Mouse (Mus musculus): ENCODE measurements around the gene Lpcat2.

The Lpcat2 gene

GRCm38 (mm10) chr8:92855171-92855894 lies at the start of gene Lpcat2:
Gene Lpcat2, plus strand, starts transcription at chr8:92855339.
- DNase-seq, result peak; percentile 8

- DNase-seq, result no peak
Measured at GRCm38 (mm10) chr8:92812773-92813172, 42.4 kb upstream of the Lpcat2 start.

- DNase-seq, result no peak
Measured at GRCm38 (mm10) chr8:92815661-92816060, 39.5 kb upstream of the Lpcat2 start.

GRCm38 (mm10) chr8:92817928-92818818 lies 37.0 kb upstream of the Lpcat2 start:
- peak; percentile 39 for DNase-seq

- DNase-seq, result no peak
Measured at GRCm38 (mm10) chr8:92821151-92821550, 34.0 kb upstream of the Lpcat2 start.

- no peak for DNase-seq
Measured at GRCm38 (mm10) chr8:92822386-92822785, 32.8 kb upstream of the Lpcat2 start.

GRCm38 (mm10) chr8:92825991-92826390 lies 29.1 kb upstream of the Lpcat2 start:
- no peak for DNase-seq

GRCm38 (mm10) chr8:92827243-92828034 lies 27.7 kb upstream of the Lpcat2 start, which contains the start of gene Mmp2:
Gene Mmp2, plus strand, starts transcription at chr8:92827291.
- no peak for DNase-seq

GRCm38 (mm10) chr8:92828251-92828743 lies 26.8 kb upstream of the Lpcat2 start:
- DNase-seq, result no peak

GRCm38 (mm10) chr8:92834065-92834731 lies 20.9 kb upstream of the Lpcat2 start:
- no peak for DNase-seq

- no peak for DNase-seq
Measured at GRCm38 (mm10) chr8:92834786-92835500, 20.2 kb upstream of the Lpcat2 start.

- DNase-seq, result no peak
Measured at GRCm38 (mm10) chr8:92835901-92836300, 19.2 kb upstream of the Lpcat2 start.

GRCm38 (mm10) chr8:92838616-92839015 lies 16.5 kb upstream of the Lpcat2 start:
- no peak for DNase-seq

- DNase-seq, result no peak
Measured at GRCm38 (mm10) chr8:92839161-92839560, 16.0 kb upstream of the Lpcat2 start.

- no peak for DNase-seq
Measured at GRCm38 (mm10) chr8:92839876-92840275, 15.3 kb upstream of the Lpcat2 start.

GRCm38 (mm10) chr8:92846684-92847083 lies 8.5 kb upstream of the Lpcat2 start:
- DNase-seq, result no peak

- DNase-seq, result no peak
Measured at GRCm38 (mm10) chr8:92847299-92847698, 7.8 kb upstream of the Lpcat2 start.

- DNase-seq, result no peak
Measured at GRCm38 (mm10) chr8:92849261-92849660, 5.9 kb upstream of the Lpcat2 start.

GRCm38 (mm10) chr8:92850239-92850638 lies 4.9 kb upstream of the Lpcat2 start:
- DNase-seq, result peak; percentile 34

- no peak for DNase-seq
Measured at GRCm38 (mm10) chr8:92851381-92851780, 3.8 kb upstream of the Lpcat2 start.

- DNase-seq, result no peak
Measured at GRCm38 (mm10) chr8:92853188-92853983, 1.8 kb upstream of the Lpcat2 start.
